Mouse (Mus musculus) small intestine, adult 2 months (tissue): ENCODE measurements around the gene Rabep2.

ENCODE experiments used
- CTCF ChIP-seq: fragments of 200-500 bp; IDR thresholded peaks from 2 replicates; pipeline ENCODE4 v1.5.1; 2012; ENCODE audit warnings: low read depth, mild to moderate bottlenecking, control low read depth, inconsistent platforms, low read length, moderate library complexity, mixed read lengths; ENCODE audit not compliant: insufficient replicate concordance, insufficient read length; ENCODE audit errors: extremely low read depth
- POLR2A ChIP-seq: fragments of 200-500 bp; IDR thresholded peaks from 2 replicates; pipeline ENCODE4 v1.6.1; 2012; ENCODE audit warnings: low read depth, mild to moderate bottlenecking, control low read depth, inconsistent platforms, low read length, moderate library complexity

DNA sequence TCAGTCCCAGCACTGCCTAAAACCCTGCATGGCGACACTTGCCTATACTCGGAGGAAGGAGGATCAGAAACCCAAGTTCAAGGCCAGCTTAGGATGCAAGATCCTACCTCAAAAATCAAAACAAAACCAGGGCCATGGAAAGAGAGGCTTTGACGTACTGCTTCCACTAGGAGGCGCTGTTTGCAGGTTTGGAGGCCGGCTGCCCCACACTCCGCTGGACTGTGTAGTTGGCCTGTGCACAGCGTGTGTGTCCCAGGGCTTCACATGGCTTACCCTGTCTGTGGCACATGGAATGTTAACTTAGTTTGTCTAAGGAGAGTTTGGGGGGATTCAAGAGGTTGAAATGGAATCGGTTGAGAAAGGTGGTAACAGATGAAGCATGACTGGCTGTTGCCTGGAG lies 8.3 kb downstream of the Rabep2 start:
- TF ChIP-seq CTCF (peak; percentile 93), POLR2A (no peak)
